Mouse (Mus musculus): ENCODE data around the gene Cwc22. TPM values are rescaled to one million over a fixed set of nuclear protein-coding genes. Genes with fewer than 3 reads are reported as not detected.

The Cwc22 gene
- polyA plus RNA-seq, 1 experiment from 2014 or later: 18.8 TPM

GRCm38 (mm10) chr2:77838688-77839087 lies 107.5 kb downstream of the Cwc22 start:
- ATAC-seq (ENCODE audit: insufficient number of reproducible peaks, insufficient read depth, low FRiP score, low read depth): no peak
- Histone ChIP-seq H3K4me2 (ENCODE audit: low read length) (no peak overlapping the region), H3K27me3 (ENCODE audit: control insufficient read depth, insufficient read depth, low read length) (no peaks in the 10 kb centered on the region), H3K4me3 (ENCODE audit: control insufficient read depth in 1 of 2, insufficient read depth in 1 of 2, low read depth in 1 of 2, low read length in 2 of 2) (no peak overlapping the region), H3K4me1 (ENCODE audit: control insufficient read depth in 2 of 2, insufficient read depth in 2 of 2, low read length in 2 of 2) (no peaks in the 10 kb centered on the region), H3K9me3 (ENCODE audit: control insufficient read depth, low read length) (no peaks in the 10 kb centered on the region), H3K9ac (ENCODE audit: low read length) (no peak overlapping the region), H3K27ac (replicated peaks in 1 of 2; ENCODE audit: control insufficient read depth in 1 of 2, insufficient read depth in 1 of 2, low read depth in 2 of 2, low read length in 2 of 2) (no peak overlapping the region), H3K36me3 (ENCODE audit: control insufficient read depth, insufficient read depth, low read length) (no peaks in the 10 kb centered on the region)
- WGBS: 100% methylated on average over 1 of the region's 1 CpGs

GRCm38 (mm10) chr2:77835781-77836180 lies 110.4 kb downstream of the Cwc22 start:
- Histone ChIP-seq H3K4me3 (ENCODE audit: control insufficient read depth in 1 of 2, insufficient read depth in 1 of 2, low read depth in 1 of 2, low read length in 2 of 2) (no peak overlapping the region), H3K4me2 (ENCODE audit: low read length) (no peak overlapping the region), H3K9ac (ENCODE audit: low read length) (no peak overlapping the region), H3K36me3 (ENCODE audit: control insufficient read depth, insufficient read depth, low read length) (no peaks in the 10 kb centered on the region), H3K4me1 (ENCODE audit: control insufficient read depth in 2 of 2, insufficient read depth in 2 of 2, low read length in 2 of 2) (no peaks in the 10 kb centered on the region), H3K27me3 (ENCODE audit: control insufficient read depth, insufficient read depth, low read length) (no peaks in the 10 kb centered on the region), H3K27ac (replicated peaks in 1 of 2; ENCODE audit: control insufficient read depth in 1 of 2, insufficient read depth in 1 of 2, low read depth in 2 of 2, low read length in 2 of 2) (no peak overlapping the region), H3K9me3 (ENCODE audit: control insufficient read depth, low read length) (no peaks in the 10 kb centered on the region)
- no peak for ATAC-seq (ENCODE audit: insufficient number of reproducible peaks, insufficient read depth, low FRiP score, low read depth)
- 53% methylated on average over 3 of the region's 3 CpGs for WGBS

Other genes with a start within 250 kb of the Cwc22 start
- gene Zfp385b, start 126.7 kb downstream of the Cwc22 start, polyA plus RNA-seq (2014; fragmentation: Nextera tagmentation; extraction: Ambion mirVana): 3.0 and 4.2 TPM in 2 replicates

Data from heart, embryonic 14.5 days (tissue).